Mouse (Mus musculus) hindbrain, embryonic 15.5 days (tissue): ENCODE results near the gene Hmox2. TPM values are rescaled to one million over a fixed set of nuclear protein-coding genes. Genes with fewer than 3 reads are reported as not detected.
"Not testable (repeated sequence)": the region's sequence is repeated elsewhere in the genome, so short reads cannot be mapped to it uniquely, and the experiment has no call there.

ENCODE experiments used
- ATAC-seq: fragments of 200-750 bp; cut with Nextera tagmentation; 2 replicates; pipeline ENCODE4 v1.8.0; 2017; ENCODE audit warnings: low read depth, moderate number of reproducible peaks, moderate TSS enrichment; ENCODE audit not compliant: low FRiP score
- H3K27ac ChIP-seq: fragments of 300-500 bp; sonication (generic); replicated peaks from 2 replicates; pipeline ENCODE4 v1.5.1; 2015; ENCODE audit warnings: mild to moderate bottlenecking, inconsistent platforms
- H3K27me3 ChIP-seq: fragments of 300-500 bp; sonication (generic); 2 replicates; pipeline ENCODE4 v1.6.1; 2015; ENCODE audit warnings: control low read depth, inconsistent platforms
- H3K36me3 ChIP-seq: fragments of 300-500 bp; sonication (generic); 2 replicates; pipeline ENCODE4 v1.6.1; 2015; ENCODE audit warnings: control low read depth, inconsistent platforms
- H3K4me1 ChIP-seq: fragments of 300-500 bp; sonication (generic); replicated peaks from 2 replicates; pipeline ENCODE4 v1.6.1; 2015; ENCODE audit warnings: control low read depth, inconsistent platforms
- H3K4me2 ChIP-seq: fragments of 300-500 bp; sonication (generic); 2 replicates; pipeline ENCODE4 v1.6.1; 2015; ENCODE audit warnings: moderate library complexity, mild to moderate bottlenecking, inconsistent platforms
- H3K4me3 ChIP-seq: fragments of 300-500 bp; sonication (generic); 2 replicates; pipeline ENCODE4 v1.5.1; 2015; ENCODE audit warnings: mild to moderate bottlenecking, inconsistent platforms
- H3K9ac ChIP-seq: fragments of 300-500 bp; sonication (generic); 2 replicates; pipeline ENCODE4 v1.6.1; 2015; ENCODE audit warnings: inconsistent platforms
- H3K9me3 ChIP-seq: fragments of 300-500 bp; sonication (generic); 2 replicates; pipeline ENCODE4 v1.6.1; 2016; ENCODE audit warnings: control low read depth, inconsistent platforms
- WGBS: fragments of 180-500 bp; shearing (Covaris S2); methylation state at CpG from one replicate; pipeline ENCODE4 v1.1.7; 2015; 5-methylcytosine and 5-hydroxymethylcytosine counted together
- polyA plus RNA-seq: library from polyadenylated mRNA; unstranded; fragments of >200 nt; fragmentation: Nextera tagmentation; extraction: Ambion mirVana; gene quantifications from 2 replicates; pipeline ENCODE4 v1.2.1, GENCODE M21; 2015

Hmox2 gene
- polyA plus RNA-seq, 1 experiment from 2014 or later = 109 TPM

DNA sequence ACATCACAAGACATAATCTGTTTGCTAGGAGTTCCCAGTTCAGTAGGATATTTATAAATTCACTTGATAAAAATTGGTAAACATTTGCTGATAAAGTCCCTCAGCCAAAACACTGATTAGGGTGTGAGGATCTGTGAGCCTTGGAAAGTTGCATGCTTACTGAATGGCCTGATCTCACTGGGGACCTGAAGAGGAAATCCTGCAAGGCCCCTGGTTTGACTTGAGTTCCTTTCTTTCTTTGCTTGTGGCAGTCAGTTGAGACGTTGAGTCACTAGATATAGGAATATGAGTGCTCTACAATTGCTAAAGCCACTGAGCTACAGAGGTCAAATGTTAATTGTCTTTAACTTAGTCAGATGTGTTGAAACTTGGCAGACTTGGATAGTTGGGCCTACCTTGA, 1.8 kb downstream of the Hmox2 start:
- no peak for ATAC-seq
- no peaks in the 10 kb centered on the region for H3K27me3 ChIP-seq
- H3K4me1 ChIP-seq = peaks cover 24% of the 10 kb centered on the region
- 78% methylated on average over 1 of the region's 1 CpGs for WGBS
- no peaks in the 10 kb centered on the region for H3K9me3 ChIP-seq
- H3K4me3 ChIP-seq = no peak overlapping the region
- no peak overlapping the region for H3K4me2 ChIP-seq
- no peak overlapping the region for H3K9ac ChIP-seq
- H3K27ac ChIP-seq = no peak overlapping the region
- H3K36me3 ChIP-seq = no peaks in the 10 kb centered on the region

DNA sequence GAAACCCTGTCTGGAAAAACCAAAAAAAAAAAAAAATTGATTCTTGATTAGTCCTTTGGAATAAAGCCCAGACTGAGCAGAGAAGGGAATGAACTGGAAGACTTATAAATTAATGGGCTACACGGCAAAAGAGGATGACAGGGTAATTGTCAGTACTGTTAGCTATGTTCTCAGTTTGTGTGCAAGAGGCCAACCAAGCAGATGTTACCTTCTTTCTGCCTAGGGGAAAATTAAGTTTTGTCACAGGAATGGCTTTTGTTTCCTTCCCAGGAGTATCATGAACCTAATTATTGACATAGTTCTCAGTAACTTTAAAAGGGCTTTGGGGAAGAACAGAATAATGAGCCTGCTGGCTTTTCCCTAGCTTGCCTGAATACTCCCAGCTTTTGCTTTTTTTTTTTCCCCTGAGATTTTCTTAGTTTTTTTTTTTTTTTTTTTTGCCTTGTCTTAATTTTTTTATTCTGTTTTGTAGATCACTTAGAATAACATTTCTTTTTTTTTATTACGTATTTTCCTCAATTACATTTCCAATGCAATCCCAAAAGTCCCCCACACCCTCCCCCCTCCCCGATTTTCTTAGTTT, 4.7 kb downstream of the Hmox2 start:
- WGBS = 71% methylated on average over 3 of the region's 3 CpGs
- no peaks in the 10 kb centered on the region for H3K36me3 ChIP-seq
- H3K27ac ChIP-seq = no peak overlapping the region
- no peak overlapping the region for H3K4me2 ChIP-seq
- H3K27me3 ChIP-seq = no peaks in the 10 kb centered on the region
- no peaks in the 10 kb centered on the region for H3K9me3 ChIP-seq
- H3K4me3 ChIP-seq = no peak overlapping the region
- no peak overlapping the region for H3K9ac ChIP-seq
- no peak for ATAC-seq
- peaks cover 24% of the 10 kb centered on the region for H3K4me1 ChIP-seq

DNA sequence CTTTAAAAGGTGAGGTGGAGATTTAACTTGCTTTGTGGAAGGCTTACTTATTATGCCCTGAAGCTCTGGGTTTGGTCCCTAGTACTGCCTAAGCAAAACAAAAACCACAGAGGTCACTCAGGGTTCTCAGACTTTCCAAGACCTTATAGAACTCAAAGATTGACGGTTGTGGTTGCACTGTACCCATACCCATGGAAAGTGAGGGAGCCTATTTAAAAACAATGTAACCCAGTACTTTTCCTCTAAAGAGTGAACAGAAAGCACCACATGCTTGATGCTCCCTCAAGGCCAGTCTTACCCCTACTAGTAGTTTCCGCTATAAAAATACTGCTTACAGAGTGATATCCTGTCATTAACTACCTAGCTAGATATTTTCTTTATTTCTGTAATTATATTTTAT, 10.1 kb downstream of the Hmox2 start:
- no peak overlapping the region for H3K4me2 ChIP-seq
- H3K9me3 ChIP-seq = no peaks in the 10 kb centered on the region
- no peak overlapping the region for H3K27ac ChIP-seq
- WGBS = 88% methylated on average over 2 of the region's 2 CpGs
- 0 out of 2 replicates have a peak, but pooled peaks cover 3% of the 10 kb centered on the region for H3K4me1 ChIP-seq
- no peaks in the 10 kb centered on the region for H3K36me3 ChIP-seq
- no peaks in the 10 kb centered on the region for H3K27me3 ChIP-seq
- no peak overlapping the region for H3K4me3 ChIP-seq
- no peak overlapping the region for H3K9ac ChIP-seq
- ATAC-seq = no peak

DNA sequence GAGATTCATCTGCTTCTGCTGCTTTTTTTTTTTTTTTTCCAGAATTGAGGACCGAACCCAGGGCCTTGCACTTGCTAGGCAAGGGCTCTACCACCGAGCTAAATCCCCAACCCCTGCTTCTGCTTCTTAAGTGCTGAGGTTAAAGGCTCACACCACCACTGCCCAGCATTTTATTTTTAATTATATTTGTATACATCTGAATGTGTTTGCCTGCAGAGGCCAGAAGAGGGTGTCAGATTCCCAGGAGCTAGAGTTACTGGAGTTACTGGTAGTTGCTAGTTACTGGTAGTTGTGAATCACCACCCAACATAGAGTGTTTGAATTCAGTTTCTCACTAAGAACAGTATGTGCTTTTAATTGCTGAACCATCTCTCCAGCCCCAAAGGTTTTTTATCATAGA, 13.8 kb downstream of the Hmox2 start:
- H3K4me1 ChIP-seq = no peaks in the 10 kb centered on the region
- ATAC-seq = no peak
- no peaks in the 10 kb centered on the region for H3K36me3 ChIP-seq
- no peaks in the 10 kb centered on the region for H3K27me3 ChIP-seq
- H3K9me3 ChIP-seq = 0 out of 2 replicates have a peak, but pooled peaks cover 3% of the 10 kb centered on the region
- H3K4me2 ChIP-seq = no peak overlapping the region
- H3K9ac ChIP-seq = no peak overlapping the region
- H3K27ac ChIP-seq = no peak overlapping the region
- no peak overlapping the region for H3K4me3 ChIP-seq
- WGBS = 89% methylated on average over 2 of the region's 2 CpGs

DNA sequence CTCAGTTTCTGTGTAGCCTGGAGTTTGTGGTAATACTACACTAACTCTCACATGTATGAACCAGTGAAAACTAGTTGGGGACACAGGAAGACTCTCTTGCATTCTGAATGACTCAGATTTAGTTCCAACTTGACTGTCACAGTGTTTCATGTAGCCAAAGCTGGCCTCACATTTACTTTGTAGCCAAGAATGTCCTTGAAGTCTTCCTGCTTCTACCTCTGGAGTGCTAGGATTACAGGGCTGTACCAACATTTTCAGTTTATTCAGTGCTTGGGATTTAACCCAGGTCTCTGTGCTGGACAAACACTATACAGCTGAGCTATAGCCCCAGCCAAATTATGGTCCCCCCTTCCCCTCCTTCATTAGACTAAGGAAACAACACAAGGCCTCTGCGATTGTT, 16.0 kb downstream of the Hmox2 start:
- H3K27ac ChIP-seq = no peak overlapping the region
- WGBS = 95% methylated on average over 1 of the region's 1 CpGs
- no peak overlapping the region for H3K4me2 ChIP-seq
- no peak overlapping the region for H3K9ac ChIP-seq
- H3K27me3 ChIP-seq = no peaks in the 10 kb centered on the region
- 0 out of 2 replicates have a peak, but pooled peaks cover 3% of the 10 kb centered on the region for H3K9me3 ChIP-seq
- no peaks in the 10 kb centered on the region for H3K4me1 ChIP-seq
- H3K4me3 ChIP-seq = no peak overlapping the region
- ATAC-seq = no peak
- H3K36me3 ChIP-seq = no peaks in the 10 kb centered on the region

DNA sequence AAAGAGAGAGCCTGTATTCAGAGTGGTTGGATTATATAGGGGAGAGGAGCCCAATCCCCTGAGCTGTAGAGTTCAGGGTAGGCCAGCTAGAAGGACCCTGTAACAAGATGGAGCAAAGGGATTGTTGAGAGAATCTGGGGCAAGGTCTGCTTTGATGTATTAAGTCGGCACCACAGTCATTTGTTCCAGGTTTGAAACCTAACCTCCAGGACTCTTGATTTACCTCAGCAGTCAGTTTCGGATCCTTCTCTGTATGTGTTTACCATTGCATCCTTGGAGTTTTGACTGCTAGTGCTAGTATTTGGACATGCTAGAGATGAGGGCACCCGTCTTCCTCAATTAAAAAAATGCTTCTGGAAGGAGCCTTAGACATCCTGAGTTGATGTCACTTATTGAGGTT, 26.0 kb downstream of the Hmox2 start:
- no peak overlapping the region for H3K4me3 ChIP-seq
- no peak overlapping the region for H3K27ac ChIP-seq
- no peaks in the 10 kb centered on the region for H3K36me3 ChIP-seq
- 94% methylated on average over 3 of the region's 3 CpGs for WGBS
- no peak overlapping the region for H3K4me2 ChIP-seq
- no peak for ATAC-seq
- H3K27me3 ChIP-seq = no peaks in the 10 kb centered on the region
- H3K4me1 ChIP-seq = peaks cover 10% of the 10 kb centered on the region
- H3K9me3 ChIP-seq = no peaks in the 10 kb centered on the region
- H3K9ac ChIP-seq = no peak overlapping the region

DNA sequence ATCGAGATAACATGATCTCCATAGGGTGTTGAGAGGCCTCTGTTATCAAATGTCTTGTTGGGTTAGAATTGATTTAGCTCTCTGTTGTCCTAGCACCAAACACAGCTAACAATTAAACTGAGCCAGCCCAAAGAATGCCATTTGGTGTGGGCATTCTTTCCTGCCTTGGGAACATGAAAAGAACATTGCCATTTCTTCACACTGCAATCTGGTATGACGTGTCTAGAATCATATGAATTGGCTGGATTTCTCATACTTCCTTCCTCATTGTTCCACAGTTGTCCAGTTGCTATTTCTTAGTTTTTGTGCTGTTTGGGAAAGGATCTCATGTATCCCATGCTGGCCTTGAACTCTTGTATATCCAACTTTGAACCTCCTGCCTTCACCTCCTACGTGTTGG, 27.9 kb downstream of the Hmox2 start:
- no peak overlapping the region for H3K9ac ChIP-seq
- WGBS = 90% methylated on average over 3 of the region's 3 CpGs
- peaks cover 17% of the 10 kb centered on the region for H3K4me1 ChIP-seq
- ATAC-seq = no peak
- no peaks in the 10 kb centered on the region for H3K27me3 ChIP-seq
- no peak overlapping the region for H3K4me2 ChIP-seq
- H3K27ac ChIP-seq = no peak overlapping the region
- no peak overlapping the region for H3K4me3 ChIP-seq
- H3K36me3 ChIP-seq = no peaks in the 10 kb centered on the region
- H3K9me3 ChIP-seq = no peaks in the 10 kb centered on the region

DNA sequence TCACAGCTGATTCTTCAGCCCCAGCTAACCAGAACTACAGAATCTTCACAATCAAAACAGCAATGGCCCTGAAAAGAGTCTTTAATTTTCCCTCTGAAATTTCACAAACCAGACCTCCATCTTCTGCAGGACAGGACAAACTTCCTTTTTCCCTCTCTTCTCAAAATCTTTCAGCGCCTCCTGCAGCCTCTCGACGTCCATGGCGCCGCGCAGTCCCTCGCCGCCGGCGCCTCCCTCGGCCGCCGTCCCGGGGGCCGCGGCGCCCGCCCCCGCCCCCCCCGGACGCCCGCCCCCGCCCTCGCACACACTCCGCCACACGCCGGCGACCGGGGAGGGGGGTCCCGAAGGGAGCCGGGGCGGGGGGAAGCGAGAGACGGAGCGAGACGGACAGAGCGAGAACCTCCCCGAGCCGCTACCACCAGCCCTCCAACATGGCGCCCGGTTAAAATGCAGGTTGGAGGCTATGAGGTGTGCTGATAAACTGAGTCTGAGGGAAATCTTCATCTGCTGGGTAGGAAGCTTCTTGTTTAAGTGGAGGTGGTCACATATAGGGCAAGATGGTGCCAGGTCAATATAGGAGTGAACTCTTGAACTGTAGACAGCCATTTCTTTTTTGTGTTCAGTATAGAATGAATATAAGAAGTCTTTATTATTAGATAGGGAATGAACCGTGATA, 30.6 kb downstream of the Hmox2 start:
- Histone ChIP-seq H3K4me2 (peak overlapping the region; percentile 51), H3K4me1 (peaks cover 17% of the 10 kb centered on the region), H3K4me3 (peak overlapping the region; percentile 43), H3K27ac (peak overlapping the region; percentile 79), H3K9ac (peak overlapping the region; percentile 28)
- ATAC-seq = peak; percentile 86
- WGBS = 2% methylated on average over 39 of the region's 42 CpGs
- not testable (repeated sequence) for H3K9me3 ChIP-seq, H3K36me3 ChIP-seq, H3K27me3 ChIP-seq

DNA sequence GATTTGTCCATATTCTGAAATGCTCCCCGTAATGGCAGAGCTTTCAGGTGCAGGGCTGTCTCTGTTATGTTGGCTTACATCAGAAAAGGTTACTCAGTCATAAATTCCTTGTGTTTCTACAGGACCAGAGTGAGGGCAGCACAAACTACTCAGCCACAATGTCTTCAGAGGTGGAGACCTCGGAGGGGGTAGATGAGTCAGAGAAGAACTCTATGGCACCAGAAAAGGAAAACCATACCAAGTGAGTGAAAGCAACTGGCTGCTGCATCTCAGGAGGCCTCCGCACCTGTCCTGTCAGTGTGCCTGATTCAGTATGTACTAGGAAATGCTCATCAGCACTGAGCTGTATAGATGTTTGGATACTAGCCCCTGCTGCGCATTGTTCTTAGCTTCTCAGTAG, 36.3 kb downstream of the Hmox2 start:
- Histone ChIP-seq H3K27ac (no peak overlapping the region), H3K9ac (no peak overlapping the region), H3K4me2 (no peak overlapping the region), H3K9me3 (no peaks in the 10 kb centered on the region), H3K4me1 (peaks cover 5% of the 10 kb centered on the region), H3K36me3 (peaks cover 33% of the 10 kb centered on the region), H3K4me3 (no peak overlapping the region), H3K27me3 (no peaks in the 10 kb centered on the region)
- no peak for ATAC-seq
- 93% methylated on average over 4 of the region's 4 CpGs for WGBS

DNA sequence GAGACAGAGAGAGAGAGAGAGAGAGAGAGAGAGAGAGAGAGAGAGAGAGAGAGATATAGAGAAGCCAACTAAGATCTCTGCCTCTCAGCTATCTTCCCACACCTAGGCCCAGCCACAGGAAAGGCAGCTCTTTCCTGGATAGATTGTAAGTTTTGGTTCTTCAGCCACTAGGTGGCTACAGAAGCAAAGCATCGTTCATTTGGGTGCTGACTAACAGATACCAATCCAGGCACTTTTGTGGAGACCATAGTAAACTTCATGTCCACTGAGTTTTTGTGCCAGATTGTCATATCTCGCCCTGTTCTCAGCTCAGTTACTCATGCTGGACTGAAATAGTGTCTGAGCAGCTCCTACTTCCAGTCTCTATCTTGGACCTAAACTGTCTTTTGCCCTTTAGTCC, 37.1 kb downstream of the Hmox2 start:
- H3K4me3 ChIP-seq = no peak overlapping the region
- no peak overlapping the region for H3K27ac ChIP-seq
- no peak overlapping the region for H3K4me2 ChIP-seq
- WGBS = 38% methylated on average over 2 of the region's 2 CpGs
- H3K36me3 ChIP-seq = peaks cover 41% of the 10 kb centered on the region
- no peaks in the 10 kb centered on the region for H3K27me3 ChIP-seq
- 0 out of 2 replicates have a peak, but pooled peaks have one; percentile 51 for ATAC-seq
- no peaks in the 10 kb centered on the region for H3K4me1 ChIP-seq
- no peaks in the 10 kb centered on the region for H3K9me3 ChIP-seq
- H3K9ac ChIP-seq = no peak overlapping the region

DNA sequence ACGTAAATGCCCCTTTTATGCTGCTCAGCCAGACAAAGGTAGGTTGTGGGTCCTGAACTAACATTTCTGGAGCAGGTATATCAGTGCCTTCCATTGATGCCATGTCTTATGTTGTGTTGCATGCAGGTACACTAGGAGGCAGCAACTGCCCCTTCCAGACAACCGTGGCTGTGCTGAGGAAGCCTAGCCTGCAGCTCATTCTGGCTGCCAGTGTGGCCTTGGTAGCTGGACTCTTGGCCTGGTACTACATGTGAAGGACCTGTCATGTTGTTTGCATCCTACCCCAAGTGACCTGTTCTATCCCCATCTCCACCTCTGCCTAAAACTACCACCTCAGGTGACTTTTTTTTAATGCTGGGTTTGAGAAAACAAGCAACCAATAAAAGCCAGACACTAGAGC, 39.7 kb downstream of the Hmox2 start:
- Histone ChIP-seq H3K9me3 (no peaks in the 10 kb centered on the region), H3K4me1 (no peaks in the 10 kb centered on the region), H3K27me3 (no peaks in the 10 kb centered on the region), H3K4me2 (no peak overlapping the region), H3K4me3 (no peak overlapping the region), H3K27ac (no peak overlapping the region), H3K36me3 (peaks cover 66% of the 10 kb centered on the region), H3K9ac (no peak overlapping the region)
- 95% methylated on average over 2 of the region's 2 CpGs for WGBS
- no peak for ATAC-seq

DNA sequence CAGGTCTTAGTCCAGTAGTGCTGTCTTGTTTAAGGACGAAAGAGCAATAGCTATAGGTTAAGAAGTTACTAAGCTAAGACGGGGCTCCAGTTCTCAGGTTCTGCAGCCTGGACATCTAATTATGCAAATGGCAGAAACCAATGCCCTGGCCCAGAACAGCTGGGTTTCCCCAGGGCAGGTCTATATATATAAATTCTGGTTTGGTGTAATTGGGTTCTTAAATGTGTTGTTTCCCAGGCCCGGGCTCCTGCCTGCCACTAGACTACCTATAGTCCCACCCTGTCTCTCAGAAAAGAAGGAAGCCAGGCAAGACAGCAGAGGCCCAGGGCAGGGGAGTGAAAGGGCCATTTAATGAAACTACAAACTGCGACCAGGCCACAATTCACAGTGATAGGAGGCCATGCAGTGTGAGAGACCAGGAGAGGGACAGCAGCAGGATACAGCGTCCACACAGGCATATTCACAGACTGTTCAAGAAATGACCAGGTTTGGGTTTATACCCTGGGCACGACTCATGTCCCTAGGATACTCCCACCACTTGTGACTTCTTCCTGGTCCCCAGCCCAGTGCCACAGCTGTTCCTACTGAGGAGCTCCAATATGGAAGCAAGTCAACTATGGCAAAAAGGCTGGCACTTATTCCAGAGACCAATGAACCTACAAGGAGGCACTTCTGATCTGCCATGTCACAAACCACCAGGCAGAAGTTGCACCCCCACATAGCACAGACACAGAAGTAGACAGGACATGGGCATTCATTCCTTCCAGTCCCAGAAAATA, 41.0 kb downstream of the Hmox2 start:
- WGBS = 82% methylated on average over 6 of the region's 6 CpGs

More for the DNA sequence above, 41.0 kb downstream of the Hmox2 start:
- Histone ChIP-seq H3K9me3 (no peaks in the 10 kb centered on the region), H3K9ac (no peak overlapping the region), H3K27me3 (no peaks in the 10 kb centered on the region), H3K36me3 (peaks cover 66% of the 10 kb centered on the region), H3K4me1 (no peaks in the 10 kb centered on the region), H3K4me3 (no peak overlapping the region), H3K27ac (no peak overlapping the region), H3K4me2 (no peak overlapping the region)
- no peak for ATAC-seq
